Mouse (Mus musculus) E14TG2a.4 (cell line): Measurements from ENCODE around the gene Trhr2.

ENCODE experiments used
- H3K27me3 ChIP-seq: 2 replicates; pipeline ENCODE4 v1.6.1; 2014; ENCODE audit warnings: low read length, control low read depth; ENCODE audit not compliant: insufficient read depth
- H3K36me3 ChIP-seq: 2 replicates; pipeline ENCODE4 v1.6.1; 2014; ENCODE audit warnings: low read length, control low read depth; ENCODE audit not compliant: insufficient read depth
- H3K4me1 ChIP-seq: replicated peaks from 2 replicates; pipeline ENCODE4 v1.6.1; 2014; ENCODE audit warnings: low read depth, low read length, control low read depth
- H3K4me3 ChIP-seq: replicated peaks from 2 replicates; pipeline ENCODE4 v1.5.1; 2014; ENCODE audit warnings: mild to moderate bottlenecking, low read length
- H3K9me3 ChIP-seq: 2 replicates; pipeline ENCODE4 v1.6.1; 2014; ENCODE audit warnings: low read length, control low read depth
- CTCF ChIP-seq: conservative IDR thresholded peaks from 2 replicates; pipeline ENCODE4 v1.5.1; 2014; ENCODE audit warnings: low read length
- NANOG ChIP-seq: IDR thresholded peaks from 2 replicates; pipeline ENCODE4 v1.6.1; 2014; ENCODE audit warnings: borderline replicate concordance, low read length, mixed read lengths
- POU5F1 ChIP-seq: IDR thresholded peaks from 2 replicates; pipeline ENCODE4 v1.6.1; 2014; ENCODE audit warnings: low read length, borderline replicate concordance

Trhr2 gene

GRCm38 (mm10) chr8:122360696-122361416 is at the start of gene Trhr2:
TSS of gene Trhr2 (minus strand) at chr8:122360746.
- Histone ChIP-seq H3K27me3 (peaks cover 20% of the 10 kb centered on the region), H3K4me1 (peaks cover 10% of the 10 kb centered on the region; the same call in 1 of the 2 replicates), H3K4me3 (no peak within 1 kb of the TSS), H3K36me3 (no peaks in the 10 kb centered on the region), H3K9me3 (peaks cover 4% of the 10 kb centered on the region; the same call in 1 of the 2 replicates)
- TF ChIP-seq NANOG (no peak), CTCF (no peak), POU5F1 (no peak)

GRCm38 (mm10) chr8:122407678-122408077 is 47.1 kb upstream of the Trhr2 start:
- H3K4me1 ChIP-seq, result peaks cover 42% of the 10 kb centered on the region
- TF ChIP-seq NANOG (no peak), CTCF (no peak), POU5F1 (no peak)
- H3K27me3 ChIP-seq, result no peaks in the 10 kb centered on the region
- H3K9me3 ChIP-seq, result no peaks in the 10 kb centered on the region
- no peak overlapping the region for H3K4me3 ChIP-seq
- peaks cover 99% of the 10 kb centered on the region for H3K36me3 ChIP-seq

GRCm38 (mm10) chr8:122405146-122405805 is 44.7 kb upstream of the Trhr2 start:
- H3K4me3 ChIP-seq, result no peak overlapping the region
- peaks cover 20% of the 10 kb centered on the region for H3K4me1 ChIP-seq
- H3K36me3 ChIP-seq, result peaks cover 99% of the 10 kb centered on the region
- no peaks in the 10 kb centered on the region for H3K27me3 ChIP-seq
- no peak for TF ChIP-seq NANOG
- no peaks in the 10 kb centered on the region for H3K9me3 ChIP-seq

GRCm38 (mm10) chr8:122398186-122398585 is 37.6 kb upstream of the Trhr2 start:
- no peak for TF ChIP-seq NANOG
- no peak for TF ChIP-seq POU5F1
- TF ChIP-seq CTCF, result no peak
- no peaks in the 10 kb centered on the region for H3K27me3 ChIP-seq
- no peak overlapping the region for H3K4me3 ChIP-seq
- H3K9me3 ChIP-seq, result no peaks in the 10 kb centered on the region
- H3K36me3 ChIP-seq, result peaks cover 96% of the 10 kb centered on the region
- peaks cover 15% of the 10 kb centered on the region for H3K4me1 ChIP-seq

- H3K4me3 ChIP-seq, result no peak overlapping the region
- H3K36me3 ChIP-seq, result peaks cover 95% of the 10 kb centered on the region
- H3K4me1 ChIP-seq, result peaks cover 23% of the 10 kb centered on the region
- no peak for TF ChIP-seq CTCF
- TF ChIP-seq POU5F1, result no peak
- no peak for TF ChIP-seq NANOG
- no peaks in the 10 kb centered on the region for H3K27me3 ChIP-seq
- no peaks in the 10 kb centered on the region for H3K9me3 ChIP-seq
Observed at GRCm38 (mm10) chr8:122395291-122395690, 34.7 kb upstream of the Trhr2 start.

GRCm38 (mm10) chr8:122393717-122394116 is 33.2 kb upstream of the Trhr2 start:
- no peak for TF ChIP-seq CTCF
- TF ChIP-seq NANOG, result no peak
- TF ChIP-seq POU5F1, result no peak
- H3K9me3 ChIP-seq, result no peaks in the 10 kb centered on the region
- peaks cover 27% of the 10 kb centered on the region for H3K4me1 ChIP-seq
- peaks cover 95% of the 10 kb centered on the region for H3K36me3 ChIP-seq
- no peaks in the 10 kb centered on the region for H3K27me3 ChIP-seq
- H3K4me3 ChIP-seq, result no peak overlapping the region

GRCm38 (mm10) chr8:122390758-122391157 is 30.2 kb upstream of the Trhr2 start:
- no peaks in the 10 kb centered on the region for H3K9me3 ChIP-seq
- H3K4me3 ChIP-seq, result no peak overlapping the region
- H3K4me1 ChIP-seq, result peaks cover 11% of the 10 kb centered on the region
- peaks cover 99% of the 10 kb centered on the region for H3K36me3 ChIP-seq
- no peaks in the 10 kb centered on the region for H3K27me3 ChIP-seq
- no peak for TF ChIP-seq POU5F1
- TF ChIP-seq NANOG, result no peak
- no peak for TF ChIP-seq CTCF

GRCm38 (mm10) chr8:122389357-122389756 is 28.8 kb upstream of the Trhr2 start:
- H3K4me3 ChIP-seq, result no peak overlapping the region
- TF ChIP-seq CTCF, result peak; percentile 33
- no peak for TF ChIP-seq NANOG
- peaks cover 99% of the 10 kb centered on the region for H3K36me3 ChIP-seq
- H3K9me3 ChIP-seq, result no peaks in the 10 kb centered on the region
- peaks cover 11% of the 10 kb centered on the region for H3K4me1 ChIP-seq
- H3K27me3 ChIP-seq, result no peaks in the 10 kb centered on the region

GRCm38 (mm10) chr8:122383039-122383438 is 22.5 kb upstream of the Trhr2 start:
- Histone ChIP-seq H3K36me3 (peaks cover 94% of the 10 kb centered on the region), H3K4me1 (peaks cover 6% of the 10 kb centered on the region), H3K27me3 (no peaks in the 10 kb centered on the region), H3K4me3 (no peak overlapping the region), H3K9me3 (no peaks in the 10 kb centered on the region)
- no peak for TF ChIP-seq POU5F1
- no peak for TF ChIP-seq NANOG
